Comparison of ENCODE assay signal across 8 mouse cellular contexts in genomic region chr10:35149336-35149735, GRCm38 (mm10).
"Had no signal": no experiment of that assay in that cellular context is flagged by ENCODE, and none has a peak within 500 bp of the region (broad histone marks: within the 10 kb centered on the region; RNA-seq: fewer than 3 reads in every experiment).

No protein-coding gene starts in this region.

- DNase-seq: kidney, adult 18-20 months; lung, adult 2 months; lung, postnatal 36 days; midbrain, embryonic 14.5 days; right cerebral cortex, adult 18-20 months; right cerebral cortex, postnatal 25 days; thymus, postnatal 4 days had no signal

- ATAC-seq: lung, postnatal 0 days had no signal
